Mouse (Mus musculus) liver, adult 2 months (tissue): ENCODE data around the gene Myl6b. TPM values are rescaled to one million over a fixed set of nuclear protein-coding genes. Genes with fewer than 3 reads are reported as not detected.
A peak's percentile ranks its signal among the peaks of the same experiment; 100 is the strongest.

Experiments
- DNase-seq: peaks from one replicate; pipeline ENCODE4 v3.0.0-alpha.2; 2011; ENCODE audit warnings: low read depth, low spot score; ENCODE audit errors: extremely low read depth
- H3K27ac ChIP-seq: fragments of 200-500 bp; replicated peaks from 2 replicates; pipeline ENCODE4 v1.5.1; 2012; ENCODE audit warnings: low read depth, mild to moderate bottlenecking, control low read depth, inconsistent platforms, low read length; ENCODE audit not compliant: insufficient read depth
- H3K27me3 ChIP-seq: fragments of 200-500 bp; 2 replicates; pipeline ENCODE4 v1.6.1; 2012; ENCODE audit warnings: mild to moderate bottlenecking, moderate library complexity, low read length, inconsistent platforms; ENCODE audit not compliant: control insufficient read depth, insufficient read depth
- H3K36me3 ChIP-seq: fragments of 200-500 bp; 2 replicates; pipeline ENCODE4 v1.6.1; 2012; ENCODE audit warnings: low read length, inconsistent platforms; ENCODE audit not compliant: control insufficient read depth, insufficient read depth
- H3K4me1 ChIP-seq: fragments of 200-500 bp; 2 replicates; pipeline ENCODE4 v1.6.1; 2011; ENCODE audit warnings: low read length; ENCODE audit not compliant: control insufficient read depth, insufficient read depth
- H3K4me3 ChIP-seq: fragments of 200-500 bp; 2 replicates; pipeline ENCODE4 v1.5.1; 2011; ENCODE audit warnings: low read depth, mild to moderate bottlenecking, control low read depth, low read length, moderate library complexity; ENCODE audit not compliant: insufficient read depth
- H3K79me2 ChIP-seq: fragments of 200-500 bp; 2 replicates; pipeline ENCODE4 v1.6.1; 2012; ENCODE audit warnings: inconsistent platforms, mild to moderate bottlenecking, low read length, moderate library complexity; ENCODE audit not compliant: control insufficient read depth, insufficient read depth
- H3K9ac ChIP-seq: fragments of 200-500 bp; 2 replicates; pipeline ENCODE4 v1.6.1; 2012; ENCODE audit warnings: low read depth, mild to moderate bottlenecking, control low read depth, inconsistent platforms, low read length
- CTCF ChIP-seq: fragments of 200-500 bp; IDR thresholded peaks from 2 replicates; pipeline ENCODE4 v1.5.1; 2011; ENCODE audit warnings: low read depth, low read length, control low read depth
- POLR2A ChIP-seq: fragments of 200-500 bp; IDR thresholded peaks from 2 replicates; pipeline ENCODE4 v1.6.1; 2011; ENCODE audit warnings: low read length, control low read depth; ENCODE audit not compliant: insufficient read depth; ENCODE audit errors: extremely low read depth
- WGBS: fragments of 180-500 bp; shearing (Covaris S2); methylation state at CpG from one replicate; pipeline ENCODE4 v1.1.7; 2018; 5-methylcytosine and 5-hydroxymethylcytosine counted together
- polyA plus RNA-seq: library from polyadenylated mRNA; depleted of rRNA; stranded (reverse); fragments of >200 nt; gene quantifications from 2 replicates; pipeline ENCODE4 v1.2.3, GENCODE M21; 2012; rRNA removed
- total RNA-seq: library from RNA; depleted of rRNA; stranded (reverse); fragments of >200 nt; gene quantifications from 2 replicates; pipeline ENCODE4 v1.2.3, GENCODE M21; 2014; rRNA removed

Myl6b gene
- total and polyA plus RNA-seq, 2 experiments: 0.28 to 1.1 TPM

DNA sequence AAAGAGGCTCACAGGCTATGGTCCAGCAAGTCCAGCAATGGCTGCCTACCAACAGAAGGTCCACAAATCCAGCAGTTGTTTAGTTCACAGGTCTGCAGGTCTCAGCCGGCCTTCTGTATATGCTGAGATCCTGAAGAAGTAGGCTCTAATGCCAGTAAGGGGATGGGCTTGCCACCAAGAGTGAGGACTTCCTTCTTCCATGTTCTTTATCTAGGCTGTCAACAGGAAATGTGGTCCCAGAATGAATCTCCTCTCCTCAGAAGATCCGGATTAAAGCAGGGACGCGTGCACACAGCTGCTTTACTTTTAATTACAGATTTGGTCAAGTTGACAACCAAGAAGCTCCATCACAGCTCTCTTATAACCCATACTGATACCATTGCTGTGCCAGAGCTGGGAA is 53.1 kb downstream of the Myl6b start:
- Histone ChIP-seq H3K4me1 (no peaks in the 10 kb centered on the region), H3K27me3 (no peaks in the 10 kb centered on the region), H3K36me3 (no peaks in the 10 kb centered on the region), H3K79me2 (no peaks in the 10 kb centered on the region), H3K4me3 (no peak overlapping the region), H3K9ac (0 out of 2 replicates have a peak overlapping the region, but pooled peaks have one; percentile 19), H3K27ac (peak overlapping the region; percentile 72)
- 71% methylated on average over 4 of the region's 4 CpGs for WGBS
- TF ChIP-seq CTCF: no peak
- no peak for TF ChIP-seq POLR2A
- no peak for DNase-seq

DNA sequence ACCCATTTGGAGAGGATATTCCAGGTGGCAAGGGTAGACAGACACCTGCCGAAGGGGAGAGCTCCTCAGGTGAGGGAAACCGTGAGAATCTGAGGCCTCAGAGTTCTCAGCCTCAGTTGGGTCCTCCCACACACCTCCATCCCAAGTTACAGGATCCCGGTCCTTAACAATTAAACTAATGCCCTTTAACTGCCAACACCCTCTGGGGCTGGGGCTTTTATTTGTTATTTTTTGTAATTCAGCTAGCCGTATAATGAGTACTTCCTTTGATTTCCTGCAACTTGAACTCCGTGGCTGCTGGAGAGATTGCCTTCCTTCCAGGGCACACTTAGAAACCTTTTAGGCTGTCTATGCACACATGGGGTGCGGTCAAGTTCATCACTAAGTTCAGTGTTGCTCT is 54.1 kb downstream of the Myl6b start:
- Histone ChIP-seq H3K79me2 (no peaks in the 10 kb centered on the region), H3K9ac (no peak overlapping the region), H3K27ac (no peak overlapping the region), H3K4me1 (no peaks in the 10 kb centered on the region), H3K4me3 (no peak overlapping the region), H3K36me3 (no peaks in the 10 kb centered on the region), H3K27me3 (no peaks in the 10 kb centered on the region)
- DNase-seq: no peak
- WGBS: 73% methylated on average over 6 of the region's 6 CpGs
- TF ChIP-seq CTCF (no peak), POLR2A (no peak)

Other genes starting within 250 kb of the Myl6b start
- 201 and 227 TPM in 2 replicates for gene Apon, start 244.6 kb downstream of the Myl6b start, total RNA-seq
- gene Apon, start 244.6 kb downstream of the Myl6b start, polyA plus RNA-seq: 446 and 456 TPM in 2 replicates
- 1,199 and 1,422 TPM in 2 replicates for gene Apof, start 230.0 kb downstream of the Myl6b start, total RNA-seq
- gene Apof, start 230.0 kb downstream of the Myl6b start, polyA plus RNA-seq: 2,021 and 2,079 TPM in 2 replicates
- gene Stat2, start 228.1 kb downstream of the Myl6b start, total RNA-seq: 17.0 and 17.6 TPM in 2 replicates
- 26.3 and 46.6 TPM in 2 replicates for gene Stat2, start 228.1 kb downstream of the Myl6b start, polyA plus RNA-seq
- not detected in 2 replicates for gene Il23a, start 199.9 kb downstream of the Myl6b start, total RNA-seq
- gene Il23a, start 199.9 kb downstream of the Myl6b start, polyA plus RNA-seq: not detected in 2 replicates
- gene Pan2, start 195.3 kb downstream of the Myl6b start, total RNA-seq: 9.1 and 11.8 TPM in 2 replicates
- gene Pan2, start 195.3 kb downstream of the Myl6b start, polyA plus RNA-seq: 12.7 and 20.3 TPM in 2 replicates
- gene Cnpy2, start 176.2 kb downstream of the Myl6b start, total RNA-seq: 89.5 and 107 TPM in 2 replicates
- 69.0 and 72.0 TPM in 2 replicates for gene Cnpy2, start 176.2 kb downstream of the Myl6b start, polyA plus RNA-seq
- 57.1 and 60.1 TPM in 2 replicates for gene Cs, start 161.0 kb downstream of the Myl6b start, total RNA-seq
- gene Cs, start 161.0 kb downstream of the Myl6b start, polyA plus RNA-seq: 99.6 and 115 TPM in 2 replicates
- gene Coq10a, start 129.7 kb downstream of the Myl6b start, total RNA-seq: 19.9 and 20.7 TPM in 2 replicates
- 57.9 and 65.7 TPM in 2 replicates for gene Coq10a, start 129.7 kb downstream of the Myl6b start, polyA plus RNA-seq
- gene Ankrd52, start 121.6 kb downstream of the Myl6b start, total RNA-seq: 5.6 and 9.3 TPM in 2 replicates
- gene Ankrd52, start 121.6 kb downstream of the Myl6b start, polyA plus RNA-seq: 11.8 and 14.8 TPM in 2 replicates
- 2.4 and 3.2 TPM in 2 replicates for gene Slc39a5, start 97.5 kb downstream of the Myl6b start, total RNA-seq
- gene Slc39a5, start 97.5 kb downstream of the Myl6b start, polyA plus RNA-seq: 2.0 and 8.9 TPM in 2 replicates
- gene Nabp2, start 87.2 kb downstream of the Myl6b start, total RNA-seq: 12.9 and 17.0 TPM in 2 replicates
- 22.3 and 27.9 TPM in 2 replicates for gene Nabp2, start 87.2 kb downstream of the Myl6b start, polyA plus RNA-seq
- 5.1 and 6.6 TPM in 2 replicates for gene Rnf41, start 87.0 kb downstream of the Myl6b start, total RNA-seq
- 5.9 TPM in 2 replicates for gene Rnf41, start 87.0 kb downstream of the Myl6b start, polyA plus RNA-seq
- gene Smarcc2, start 39.4 kb downstream of the Myl6b start, total RNA-seq: 13.8 and 21.9 TPM in 2 replicates
- 63.1 and 64.5 TPM in 2 replicates for gene Smarcc2, start 39.4 kb downstream of the Myl6b start, polyA plus RNA-seq
- 477 and 556 TPM in 2 replicates for gene Myl6, start 4.5 kb downstream of the Myl6b start, total RNA-seq
- gene Myl6, start 4.5 kb downstream of the Myl6b start, polyA plus RNA-seq: 553 and 575 TPM in 2 replicates
- 7.9 and 10.7 TPM in 2 replicates for gene Esyt1, start 27.2 kb upstream of the Myl6b start, total RNA-seq
- gene Esyt1, start 27.2 kb upstream of the Myl6b start, polyA plus RNA-seq: 9.2 and 12.8 TPM in 2 replicates
- 3.2 and 4.4 TPM in 2 replicates for gene Zc3h10, start 49.1 kb upstream of the Myl6b start, total RNA-seq
- 6.8 and 8.1 TPM in 2 replicates for gene Zc3h10, start 49.1 kb upstream of the Myl6b start, polyA plus RNA-seq
- 921 and 1,015 TPM in 2 replicates for gene Rpl41, start 50.6 kb upstream of the Myl6b start, total RNA-seq
- 794 TPM in 2 replicates for gene Rpl41, start 50.6 kb upstream of the Myl6b start, polyA plus RNA-seq
- 24.7 and 30.0 TPM in 2 replicates for gene Pa2g4, start 67.3 kb upstream of the Myl6b start, total RNA-seq
- 17.6 and 17.8 TPM in 2 replicates for gene Pa2g4, start 67.3 kb upstream of the Myl6b start, polyA plus RNA-seq
- 92.9 and 115 TPM in 2 replicates for gene Erbb3, start 91.0 kb upstream of the Myl6b start, total RNA-seq
- 37.4 and 37.9 TPM in 2 replicates for gene Erbb3, start 91.0 kb upstream of the Myl6b start, polyA plus RNA-seq
- 234 and 279 TPM in 2 replicates for gene Rps26, start 128.1 kb upstream of the Myl6b start, total RNA-seq
- 425 and 439 TPM in 2 replicates for gene Rps26, start 128.1 kb upstream of the Myl6b start, polyA plus RNA-seq
- gene Ikzf4, start 147.3 kb upstream of the Myl6b start, total RNA-seq: 0.09 and 0.13 TPM in 2 replicates
- 0.60 and 0.80 TPM in 2 replicates for gene Ikzf4, start 147.3 kb upstream of the Myl6b start, polyA plus RNA-seq
- gene Suox, start 175.4 kb upstream of the Myl6b start, total RNA-seq: 135 and 145 TPM in 2 replicates
- gene Suox, start 175.4 kb upstream of the Myl6b start, polyA plus RNA-seq: 103 and 168 TPM in 2 replicates
- 68.6 and 74.0 TPM in 2 replicates for gene Rab5b, start 197.6 kb upstream of the Myl6b start, total RNA-seq
- gene Rab5b, start 197.6 kb upstream of the Myl6b start, polyA plus RNA-seq: 78.8 and 80.5 TPM in 2 replicates
- gene Pmel, start 205.5 kb upstream of the Myl6b start, total RNA-seq: 0.09 and 0.40 TPM in 2 replicates
- 0.72 and 0.83 TPM in 2 replicates for gene Pmel, start 205.5 kb upstream of the Myl6b start, polyA plus RNA-seq
- 4.7 and 7.6 TPM in 2 replicates for gene Cdk2, start 206.3 kb upstream of the Myl6b start, total RNA-seq
- 7.0 and 8.3 TPM in 2 replicates for gene Cdk2, start 206.3 kb upstream of the Myl6b start, polyA plus RNA-seq
- 4.1 and 6.5 TPM in 2 replicates for gene Dgka, start 246.2 kb upstream of the Myl6b start, total RNA-seq
- gene Dgka, start 246.2 kb upstream of the Myl6b start, polyA plus RNA-seq: 7.1 and 7.2 TPM in 2 replicates
- gene Pym1, start 249.2 kb upstream of the Myl6b start, total RNA-seq: 9.5 and 12.7 TPM in 2 replicates
- 15.0 and 15.6 TPM in 2 replicates for gene Pym1, start 249.2 kb upstream of the Myl6b start, polyA plus RNA-seq